Mouse (Mus musculus) C2C12 (cell line): ENCODE results near the gene Slc38a3.

ENCODE experiments used
- CTCF ChIP-seq: IDR thresholded peaks from one replicate; pipeline ENCODE4 v1.5.1; 2011; ENCODE audit not compliant: control insufficient read depth, insufficient read depth, insufficient read length
- MYOG ChIP-seq: IDR thresholded peaks from one replicate; pipeline ENCODE4 v1.6.1; 2011; ENCODE audit not compliant: control insufficient read depth, insufficient read length; ENCODE audit errors: extremely low read depth
- USF1 ChIP-seq: IDR thresholded peaks from one replicate; pipeline ENCODE4 v1.6.1; 2011; ENCODE audit warnings: low read depth, mild to moderate bottlenecking, control low read depth, moderate library complexity

DNA sequence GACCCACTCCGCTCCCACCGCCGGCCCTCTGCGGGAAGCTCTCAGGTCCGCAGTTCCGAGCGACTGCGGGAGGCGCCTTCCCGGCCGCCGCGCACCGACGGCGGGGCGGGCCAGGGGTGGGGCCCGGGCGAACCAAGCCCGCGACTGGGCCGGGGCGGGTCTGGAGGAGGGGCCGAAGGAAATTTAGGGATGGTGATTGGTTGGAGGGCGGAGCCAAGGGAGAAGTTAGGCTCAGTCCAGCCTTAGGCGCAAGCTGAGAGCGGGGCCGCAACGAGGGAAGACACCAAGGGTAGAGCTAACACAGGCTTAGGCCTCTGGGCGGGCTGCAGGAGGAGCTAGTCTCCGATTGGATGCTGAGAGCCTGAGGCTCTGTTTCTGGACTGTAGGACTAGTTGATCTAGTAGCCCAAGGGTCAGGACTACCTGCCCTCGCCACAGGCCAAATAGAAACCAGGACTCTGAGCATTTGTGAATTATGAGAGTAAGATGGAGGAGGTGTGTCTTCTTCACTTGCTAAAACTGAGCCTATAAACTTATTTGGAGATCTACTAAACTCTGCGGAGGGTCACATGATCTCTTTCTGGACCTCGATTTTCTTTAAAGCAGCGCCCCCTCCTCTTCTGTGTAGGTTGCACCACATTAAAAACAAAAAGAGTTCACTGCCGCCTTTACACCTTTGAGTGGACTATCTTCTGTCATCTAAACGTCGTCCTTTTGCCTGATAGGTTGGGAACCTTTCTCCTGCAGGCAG lies 33.9 kb downstream of the Slc38a3 start, which contains the start of gene Gnai2:
- TF ChIP-seq CTCF (no peak), MYOG (no peak), USF1 (peak; percentile 72)
